Comparison of ENCODE assay signal across 16 mouse cellular contexts in the genomic region with DNA sequence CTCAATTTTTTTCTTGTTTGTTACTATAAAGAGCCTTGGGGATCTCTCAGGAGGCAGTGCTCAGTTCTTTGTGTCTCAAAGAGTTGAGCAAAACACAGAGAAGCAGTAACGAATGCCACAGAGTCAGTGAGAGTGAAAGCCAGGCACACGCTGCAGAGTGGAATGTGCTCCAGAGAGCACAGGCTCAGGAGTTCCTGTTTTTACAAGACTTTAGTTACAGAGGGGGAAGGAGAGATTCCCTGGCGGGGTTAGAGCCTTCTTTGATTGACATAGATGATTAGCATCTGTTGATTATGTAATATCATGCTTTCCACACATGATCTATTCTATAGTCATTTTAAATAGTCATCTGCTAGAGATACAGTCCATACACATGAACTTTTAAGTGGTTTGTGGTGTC. TPM values are rescaled to one million over a fixed set of nuclear protein-coding genes. Genes with fewer than 3 reads are reported as not detected.
DNase-seq lines count a peak whose midpoint lies in the region; ATAC-seq lines count a peak whose summit lies in the region.
"Had no signal": no experiment of that assay in that cellular context is flagged by ENCODE, and none has a peak within 500 bp of the region (broad histone marks: within the 10 kb centered on the region; RNA-seq: fewer than 3 reads in every experiment).

No protein-coding gene starts in this region.

- no peak for DNase-seq in kidney, adult 18-20 months
- DNase-seq in MEL-GATA-1-ER (ENCODE audit: extremely low read depth, low read depth) (peak; percentile 32), adipocyte (ENCODE audit: low spot score) (peak; percentile 33)
- peak; percentile 11 for DNase-seq in forelimb bud, embryonic 11.5 days (ENCODE audit: low read depth, low spot score)
- no peak for DNase-seq in frontal cortex, postnatal 25 days (ENCODE audit: low spot score in 2 of 2)
- no peak for DNase-seq in left cerebral cortex, adult 9 months (ENCODE audit: low spot score in 2 of 2)
- DNase-seq: cerebellum, adult 9-11 months; liver, postnatal 0 days; thymus, postnatal 14 days had no signal

- no peak overlapping the region for H3K4me2 ChIP-seq in kidney, embryonic 16.5 days (replicated peaks; ENCODE audit: low read depth, low read length)
- no peak overlapping the region for H3K4me2 ChIP-seq in intestine, embryonic 16.5 days (ENCODE audit: low read depth, low read length)
- H3K4me2 ChIP-seq: hindbrain, embryonic 15.5 days; stomach, embryonic 15.5 days had no signal

- ATAC-seq in kidney, embryonic 16.5 days (ENCODE audit: low FRiP score, low TSS enrichment): no peak
- no peak for ATAC-seq in intestine, embryonic 16.5 days
- ATAC-seq: liver, postnatal 0 days had no signal

- H3K4me1 ChIP-seq in kidney, embryonic 16.5 days (ENCODE audit: insufficient read depth, low read length): 0 out of 2 replicates have a peak, but pooled peaks cover 6% of the 10 kb centered on the region
- H3K4me1 ChIP-seq in intestine, embryonic 16.5 days (ENCODE audit: control insufficient read depth, insufficient read depth, low read length): no peaks in the 10 kb centered on the region
- H3K4me1 ChIP-seq: hindbrain, embryonic 15.5 days; stomach, embryonic 15.5 days had no signal

- no peak overlapping the region for H3K4me3 ChIP-seq in kidney, embryonic 16.5 days (ENCODE audit: low read length)
- no peak overlapping the region for H3K4me3 ChIP-seq in intestine, embryonic 16.5 days (ENCODE audit: low read length)
- H3K4me3 ChIP-seq: hindbrain, embryonic 15.5 days; layer of hippocampus, adult 2 months; megakaryocyte, embryonic 14.5 days; myocyte; stomach, embryonic 15.5 days had no signal

- H3K27ac ChIP-seq in kidney, embryonic 16.5 days (ENCODE audit: low read length): peak overlapping the region; percentile 19; the same call in 1 of the 2 replicates
- no peak overlapping the region for H3K27ac ChIP-seq in intestine, embryonic 16.5 days (ENCODE audit: low read length)
- H3K27ac ChIP-seq: hindbrain, embryonic 15.5 days; layer of hippocampus, adult 2 months; stomach, embryonic 15.5 days had no signal

- 11% methylated on average over 3 of the region's 3 CpGs for WGBS in kidney, embryonic 16.5 days
- WGBS in intestine, embryonic 16.5 days: 36% methylated on average over 3 of the region's 3 CpGs

- H3K27me3 ChIP-seq in kidney, embryonic 16.5 days (ENCODE audit: insufficient read depth, low read length): no peaks in the 10 kb centered on the region
- H3K27me3 ChIP-seq in intestine, embryonic 16.5 days (replicated peaks; ENCODE audit: control insufficient read depth, insufficient read depth, low read length): no peaks in the 10 kb centered on the region
- H3K27me3 ChIP-seq: hindbrain, embryonic 15.5 days; megakaryocyte, embryonic 14.5 days; stomach, embryonic 15.5 days had no signal

- H3K9ac ChIP-seq in kidney, embryonic 16.5 days (replicated peaks; ENCODE audit: low read length): no peak overlapping the region
- no peak overlapping the region for H3K9ac ChIP-seq in intestine, embryonic 16.5 days (ENCODE audit: low read depth, low read length)
- H3K9ac ChIP-seq: hindbrain, embryonic 15.5 days; liver, postnatal 0 days; stomach, embryonic 15.5 days had no signal

- H3K9me3 ChIP-seq in kidney, embryonic 16.5 days (ENCODE audit: low read length): no peaks in the 10 kb centered on the region
- H3K9me3 ChIP-seq in intestine, embryonic 16.5 days (ENCODE audit: control insufficient read depth, low read length): no peaks in the 10 kb centered on the region
- H3K9me3 ChIP-seq: hindbrain, embryonic 15.5 days; megakaryocyte, embryonic 14.5 days; stomach, embryonic 15.5 days had no signal

- peaks cover 7% of the 10 kb centered on the region; the same call in 1 of the 2 replicates for H3K36me3 ChIP-seq in kidney, embryonic 16.5 days (ENCODE audit: insufficient read depth, low read length)
- no peaks in the 10 kb centered on the region for H3K36me3 ChIP-seq in intestine, embryonic 16.5 days (ENCODE audit: control insufficient read depth, insufficient read depth, low read length)
- H3K36me3 ChIP-seq: stomach, embryonic 15.5 days had no signal

RNA-seq across cellular contexts. Expression of a gene that starts 48.2 kb away (rescaled TPM):
- polyA plus RNA-seq in kidney, embryonic 16.5 days (2015; fragmentation: Nextera tagmentation; extraction: Ambion mirVana): 9.8 and 13.3 TPM in 2 replicates
- polyA plus RNA-seq in intestine, embryonic 16.5 days (2015; fragmentation: Nextera tagmentation; extraction: Ambion mirVana): 6.3 and 6.9 TPM in 2 replicates

Comparison
In these comparisons a context has a peak if more than half of its experiments do, and no peak if none do; other contexts are left out.
1. DNase-seq: peak in MEL-GATA-1-ER (single experiment), adipocyte (single experiment) and forelimb bud, embryonic 11.5 days (single experiment); none in kidney, adult 18-20 months (single experiment), frontal cortex, postnatal 25 days (0 of 2) and left cerebral cortex, adult 9 months (0 of 2).